Mouse (Mus musculus) embryonic facial prominence, embryonic 10.5 days (tissue): ENCODE results near the gene Thrb. TPM values are rescaled to one million over a fixed set of nuclear protein-coding genes. Genes with fewer than 3 reads are reported as not detected.
A peak's percentile ranks its signal among the peaks of the same experiment; 100 is the strongest.

Experiments
- DNase-seq: peaks from one replicate; pipeline ENCODE4 v3.0.0-alpha.2; 2017; ENCODE audit warnings: low spot score
- H3K27ac ChIP-seq: fragments of 300-500 bp; sonication (generic); replicated peaks from 2 replicates; pipeline ENCODE4 v1.5.1; 2016; ENCODE audit warnings: mild to moderate bottlenecking
- H3K27me3 ChIP-seq: fragments of 300-500 bp; sonication (generic); replicated peaks from 2 replicates; pipeline ENCODE4 v1.6.1; 2016; ENCODE audit warnings: low read depth, mild to moderate bottlenecking; ENCODE audit not compliant: poor library complexity, severe bottlenecking
- H3K36me3 ChIP-seq: fragments of 300-500 bp; sonication (generic); replicated peaks from 2 replicates; pipeline ENCODE4 v1.6.1; 2016; ENCODE audit warnings: mild to moderate bottlenecking, moderate library complexity
- H3K4me1 ChIP-seq: fragments of 300-500 bp; sonication (generic); 2 replicates; pipeline ENCODE4 v1.6.1; 2016
- H3K4me3 ChIP-seq: fragments of 300-500 bp; sonication (generic); 2 replicates; pipeline ENCODE4 v1.5.1; 2016; ENCODE audit warnings: mild to moderate bottlenecking, moderate library complexity
- H3K9me3 ChIP-seq: fragments of 300-500 bp; sonication (generic); 2 replicates; pipeline ENCODE4 v1.6.1; 2016; ENCODE audit warnings: mild to moderate bottlenecking
- WGBS: fragments of 180-500 bp; shearing (Covaris S2); methylation state at CpG from one replicate; pipeline ENCODE4 v1.1.7; 2016; 5-methylcytosine and 5-hydroxymethylcytosine counted together
- polyA plus RNA-seq: library from polyadenylated mRNA; unstranded; fragments of >200 nt; fragmentation: Nextera tagmentation; extraction: Ambion mirVana; gene quantifications from 2 replicates; pipeline ENCODE4 v1.2.1, GENCODE M21; 2016

Gene Thrb
- polyA plus RNA-seq, 1 experiment from 2014 or later, result 1.5 TPM

DNA sequence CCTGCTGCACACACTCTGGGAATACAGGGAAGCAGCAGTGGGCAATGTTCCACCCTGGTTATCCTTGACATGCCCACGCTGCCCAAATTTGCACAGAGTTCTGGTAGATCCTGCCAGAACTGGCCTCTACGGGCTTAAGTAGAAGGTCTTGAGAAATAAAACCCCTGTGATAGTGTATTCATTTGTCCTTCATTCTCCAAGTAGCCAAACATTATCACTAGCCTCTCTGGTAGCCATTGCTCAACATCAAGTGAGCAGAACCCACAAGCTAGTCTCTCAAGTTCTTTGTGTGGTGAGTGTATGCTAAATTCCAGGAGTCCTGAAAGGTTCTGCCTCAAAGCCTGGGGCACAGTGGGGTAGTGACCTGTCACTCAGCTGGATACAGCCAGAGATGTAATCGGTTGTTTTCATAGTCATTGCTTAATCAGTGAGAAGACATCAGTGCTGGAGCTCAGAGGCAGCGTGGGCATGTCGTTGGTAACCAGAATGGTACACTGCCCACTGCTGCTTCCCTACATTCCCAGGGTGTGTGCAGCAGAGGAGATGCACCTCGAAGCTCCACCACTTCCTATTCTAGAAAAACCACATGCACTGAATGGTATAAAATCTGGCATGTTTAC is 203.8 kb downstream of the Thrb start:
- H3K4me1 ChIP-seq, result no peaks in the 10 kb centered on the region
- WGBS, result 74% methylated on average over 6 of the region's 6 CpGs
- no peak overlapping the region for H3K27ac ChIP-seq
- H3K9me3 ChIP-seq, result no peaks in the 10 kb centered on the region
- no peak overlapping the region for H3K4me3 ChIP-seq
- H3K27me3 ChIP-seq, result no peaks in the 10 kb centered on the region
- no peaks in the 10 kb centered on the region for H3K36me3 ChIP-seq
- DNase-seq, result no peak

DNA sequence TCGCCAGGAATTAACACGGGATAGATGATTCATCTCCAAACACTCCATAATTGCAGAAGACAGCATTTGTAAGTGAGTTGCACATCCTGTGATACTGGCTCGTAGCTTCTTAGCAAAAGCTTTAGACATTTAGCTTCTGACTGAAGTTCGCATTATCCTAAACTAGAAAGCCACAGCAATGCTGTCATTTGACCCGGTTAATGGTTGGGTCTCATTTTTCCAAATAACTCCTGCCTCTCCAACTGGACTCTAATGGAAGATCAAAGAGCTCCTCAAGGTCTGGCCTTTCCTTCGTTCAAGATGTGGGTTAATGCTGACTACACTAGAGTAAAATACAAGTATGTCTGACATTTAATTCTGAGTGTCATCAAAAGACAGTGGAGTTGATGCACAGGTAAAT is 208.3 kb downstream of the Thrb start:
- no peak overlapping the region for H3K4me3 ChIP-seq
- H3K27me3 ChIP-seq, result no peaks in the 10 kb centered on the region
- no peak overlapping the region for H3K27ac ChIP-seq
- no peaks in the 10 kb centered on the region for H3K4me1 ChIP-seq
- no peaks in the 10 kb centered on the region for H3K36me3 ChIP-seq
- no peak for DNase-seq
- WGBS, result 75% methylated on average over 6 of the region's 6 CpGs
- no peaks in the 10 kb centered on the region for H3K9me3 ChIP-seq

DNA sequence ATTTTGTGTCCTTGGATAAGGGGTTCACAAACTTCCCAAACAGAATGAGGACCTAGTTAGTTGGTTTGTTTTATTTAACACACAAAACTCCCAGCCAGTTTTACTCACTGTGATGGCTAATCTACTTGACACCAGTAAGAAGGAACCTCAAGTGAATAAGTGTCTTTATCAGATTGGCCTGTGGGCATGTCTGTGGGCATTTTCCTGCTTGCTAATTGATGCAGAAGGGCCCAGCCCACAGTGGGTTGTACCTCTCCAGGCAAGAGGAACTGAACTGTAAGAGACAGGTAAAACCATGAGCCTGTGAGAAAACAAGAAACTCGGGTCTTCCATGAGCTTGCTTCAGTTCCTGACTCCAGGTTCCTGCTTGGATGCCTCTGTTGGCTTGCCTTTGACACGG is 215.9 kb downstream of the Thrb start:
- no peak for DNase-seq
- Histone ChIP-seq H3K27me3 (no peaks in the 10 kb centered on the region), H3K27ac (no peak overlapping the region), H3K36me3 (no peaks in the 10 kb centered on the region), H3K4me1 (no peaks in the 10 kb centered on the region), H3K4me3 (no peak overlapping the region), H3K9me3 (no peaks in the 10 kb centered on the region)
- 66% methylated on average over 2 of the region's 2 CpGs for WGBS

DNA sequence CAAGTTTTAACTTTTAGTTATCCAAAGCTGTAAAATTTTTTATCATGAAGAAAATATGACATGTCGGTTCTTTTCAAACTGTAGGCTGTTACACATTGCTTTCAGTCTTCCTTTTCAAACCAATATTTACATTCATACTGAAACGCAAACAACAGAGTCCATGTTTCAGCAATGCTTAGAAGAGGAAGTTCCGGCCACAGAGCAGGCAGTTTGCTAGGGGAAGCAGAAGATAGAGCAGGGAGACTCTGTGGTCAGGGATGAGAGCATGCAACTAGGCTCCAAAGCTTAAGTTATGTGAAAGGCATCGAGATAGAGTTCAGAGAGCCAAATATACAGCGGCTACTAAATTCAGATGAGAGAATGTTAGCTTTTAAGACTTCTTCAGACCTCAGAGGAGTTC is 219.4 kb downstream of the Thrb start:
- Histone ChIP-seq H3K4me1 (no peaks in the 10 kb centered on the region), H3K36me3 (no peaks in the 10 kb centered on the region), H3K27me3 (no peaks in the 10 kb centered on the region), H3K9me3 (no peaks in the 10 kb centered on the region), H3K4me3 (no peak overlapping the region), H3K27ac (no peak overlapping the region)
- WGBS, result 90% methylated on average over 5 of the region's 5 CpGs
- no peak for DNase-seq

DNA sequence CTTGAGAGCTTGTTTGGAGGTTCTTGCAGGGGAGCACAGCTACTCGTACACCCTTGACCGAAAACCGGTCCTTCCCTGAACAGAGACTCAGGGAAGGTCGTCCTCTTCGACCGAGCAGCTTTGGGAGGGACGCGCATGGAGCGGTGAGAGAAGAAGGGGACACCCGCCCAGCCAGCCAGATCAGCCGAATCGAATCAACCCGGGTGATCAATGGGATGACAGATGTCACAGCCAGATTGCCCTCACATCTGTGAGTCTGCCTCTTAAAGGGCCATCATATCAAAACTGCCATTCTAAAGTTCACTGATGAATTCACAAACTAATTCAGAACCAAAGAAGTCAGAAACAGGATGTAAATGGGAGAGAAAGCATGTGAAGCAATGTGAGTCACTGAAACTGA is 224.8 kb downstream of the Thrb start:
- no peaks in the 10 kb centered on the region for H3K27me3 ChIP-seq
- H3K9me3 ChIP-seq, result no peaks in the 10 kb centered on the region
- no peak overlapping the region for H3K4me3 ChIP-seq
- no peaks in the 10 kb centered on the region for H3K36me3 ChIP-seq
- WGBS, result 86% methylated on average over 13 of the region's 13 CpGs
- no peaks in the 10 kb centered on the region for H3K4me1 ChIP-seq
- DNase-seq, result no peak
- H3K27ac ChIP-seq, result no peak overlapping the region

DNA sequence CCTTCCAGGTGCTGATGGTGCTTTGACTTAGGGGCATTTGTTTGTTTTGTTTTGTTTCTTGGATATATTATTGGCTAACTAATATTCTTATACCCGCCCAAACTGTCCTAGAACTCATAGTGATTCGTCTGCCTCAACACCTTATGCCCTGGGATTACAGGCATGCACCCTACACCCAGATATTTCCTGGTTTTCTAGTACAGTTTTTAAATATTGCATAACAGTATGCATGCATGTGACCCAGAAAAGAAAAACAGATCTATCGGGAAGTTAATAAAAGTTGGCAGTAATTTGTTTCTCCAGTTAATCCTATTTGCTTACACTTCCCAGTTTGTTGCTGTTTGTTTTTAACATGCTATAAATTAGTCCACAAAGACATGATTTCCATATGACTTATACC is 225.3 kb downstream of the Thrb start:
- no peaks in the 10 kb centered on the region for H3K36me3 ChIP-seq

DNA sequence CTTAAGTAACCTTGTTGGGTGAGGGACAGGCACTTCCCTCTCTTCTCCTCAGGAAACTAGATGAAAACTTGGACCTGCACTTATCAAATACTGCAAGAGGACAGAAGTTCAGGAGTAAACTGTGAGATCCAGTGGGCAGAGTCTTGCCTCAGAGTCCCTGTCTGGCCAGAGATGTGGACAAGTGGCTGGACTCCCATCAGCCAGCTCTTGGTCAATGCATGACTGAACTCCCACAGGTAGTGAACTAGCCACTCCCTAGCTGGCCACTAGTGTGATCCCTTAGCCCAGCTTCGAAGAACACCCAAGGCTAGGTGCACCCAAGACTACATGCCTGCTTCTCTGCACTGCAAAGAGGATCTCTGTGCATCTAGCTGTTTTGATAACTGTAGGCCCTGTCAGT is 234.7 kb downstream of the Thrb start:
- no peaks in the 10 kb centered on the region for H3K36me3 ChIP-seq
- 85% methylated on average over 1 of the region's 1 CpGs for WGBS
- no peaks in the 10 kb centered on the region for H3K9me3 ChIP-seq
- DNase-seq, result no peak
- no peak overlapping the region for H3K27ac ChIP-seq
- H3K27me3 ChIP-seq, result no peaks in the 10 kb centered on the region
- no peak overlapping the region for H3K4me3 ChIP-seq
- no peaks in the 10 kb centered on the region for H3K4me1 ChIP-seq

More for the DNA sequence above, 225.3 kb downstream of the Thrb start:
- DNase-seq, result no peak
- Histone ChIP-seq H3K4me1 (no peaks in the 10 kb centered on the region), H3K4me3 (no peak overlapping the region), H3K27me3 (no peaks in the 10 kb centered on the region), H3K27ac (no peak overlapping the region), H3K9me3 (no peaks in the 10 kb centered on the region)
- 89% methylated on average over 3 of the region's 3 CpGs for WGBS

DNA sequence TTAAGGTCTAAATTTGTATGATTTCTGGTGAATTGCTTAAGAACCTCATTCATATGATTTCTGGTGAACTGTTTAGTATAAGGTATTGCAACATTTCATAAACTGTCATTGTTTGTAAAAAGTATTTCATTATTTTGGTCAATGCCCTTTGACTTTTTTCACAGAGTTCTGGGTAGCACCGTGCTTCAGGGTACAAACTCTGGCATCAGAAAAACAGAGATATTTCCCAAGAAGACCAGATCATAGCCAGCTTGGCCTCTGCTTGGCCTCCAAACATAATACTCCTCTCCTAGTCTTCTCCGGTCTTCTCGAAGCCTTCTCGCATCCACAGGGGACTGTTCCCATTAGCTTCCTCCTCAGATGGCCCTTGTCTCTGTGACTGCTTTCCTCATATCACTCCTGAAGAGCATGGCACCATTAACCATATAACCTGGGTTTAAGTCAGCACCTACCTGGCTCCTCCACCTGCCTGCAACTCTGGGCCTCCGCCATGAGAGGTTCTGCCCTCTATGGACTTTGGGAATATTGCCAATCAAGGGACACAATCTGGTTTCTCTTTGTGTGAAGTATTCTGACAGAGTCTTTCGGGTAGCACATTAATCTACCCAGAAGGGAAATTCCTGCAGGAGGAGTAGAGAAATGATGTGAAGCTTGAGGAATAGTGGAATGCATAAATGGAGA is 239.8 kb downstream of the Thrb start:
- Histone ChIP-seq H3K4me3 (no peak overlapping the region), H3K9me3 (no peaks in the 10 kb centered on the region), H3K27me3 (no peaks in the 10 kb centered on the region), H3K27ac (no peak overlapping the region), H3K36me3 (no peaks in the 10 kb centered on the region), H3K4me1 (no peaks in the 10 kb centered on the region)
- DNase-seq, result no peak
- WGBS, result 91% methylated on average over 6 of the region's 6 CpGs

DNA sequence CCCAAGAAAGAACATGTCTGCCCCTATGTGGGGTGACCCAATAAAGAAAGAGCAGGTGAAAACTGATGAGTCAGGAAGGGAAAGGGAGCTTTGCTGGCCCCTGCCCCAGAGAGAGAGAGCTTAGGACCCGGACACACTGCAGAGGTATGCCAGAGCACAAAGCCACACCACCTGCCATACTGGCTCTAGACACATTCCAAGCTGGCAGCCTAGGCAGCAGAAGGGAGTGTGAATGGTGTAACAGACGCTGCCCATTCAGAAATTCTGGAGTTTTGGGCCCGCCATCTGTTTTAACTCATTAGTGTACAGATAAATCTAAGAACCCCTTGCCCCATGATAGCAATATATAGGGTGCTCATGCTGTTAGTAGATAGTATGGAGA is 240.3 kb downstream of the Thrb start:
- H3K4me3 ChIP-seq, result no peak overlapping the region
- no peaks in the 10 kb centered on the region for H3K9me3 ChIP-seq
- H3K27me3 ChIP-seq, result no peaks in the 10 kb centered on the region
- 77% methylated on average over 3 of the region's 3 CpGs for whole genome bisulfite sequencing
- no peak overlapping the region for H3K27ac ChIP-seq
- no peaks in the 10 kb centered on the region for H3K4me1 ChIP-seq
- H3K36me3 ChIP-seq, result no peaks in the 10 kb centered on the region
- DNase-seq, result no peak

DNA sequence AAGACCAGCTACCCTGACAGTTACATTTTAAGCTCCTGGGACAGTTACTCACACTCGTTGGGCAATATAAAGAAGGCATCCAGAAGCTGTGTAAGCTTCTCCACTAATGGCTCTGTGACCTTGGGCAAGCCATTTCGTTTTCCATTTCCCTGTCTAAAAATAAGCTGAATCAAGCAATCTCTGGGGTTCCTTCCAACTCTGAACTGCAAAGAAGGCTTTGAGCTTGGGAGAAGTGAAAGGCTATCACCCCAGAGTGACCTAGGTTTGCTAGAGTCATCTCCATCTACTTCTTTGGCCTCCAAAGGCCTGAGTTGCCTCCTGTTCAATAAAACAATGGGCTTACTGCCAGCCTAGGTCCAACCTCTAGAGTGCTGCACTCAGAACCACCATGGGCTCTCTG is 242.4 kb downstream of the Thrb start:
- no peak for DNase-seq
- Histone ChIP-seq H3K9me3 (no peaks in the 10 kb centered on the region), H3K4me3 (no peak overlapping the region), H3K36me3 (no peaks in the 10 kb centered on the region), H3K27me3 (no peaks in the 10 kb centered on the region), H3K27ac (no peak overlapping the region), H3K4me1 (no peaks in the 10 kb centered on the region)
- 80% methylated on average over 2 of the region's 2 CpGs for WGBS

DNA sequence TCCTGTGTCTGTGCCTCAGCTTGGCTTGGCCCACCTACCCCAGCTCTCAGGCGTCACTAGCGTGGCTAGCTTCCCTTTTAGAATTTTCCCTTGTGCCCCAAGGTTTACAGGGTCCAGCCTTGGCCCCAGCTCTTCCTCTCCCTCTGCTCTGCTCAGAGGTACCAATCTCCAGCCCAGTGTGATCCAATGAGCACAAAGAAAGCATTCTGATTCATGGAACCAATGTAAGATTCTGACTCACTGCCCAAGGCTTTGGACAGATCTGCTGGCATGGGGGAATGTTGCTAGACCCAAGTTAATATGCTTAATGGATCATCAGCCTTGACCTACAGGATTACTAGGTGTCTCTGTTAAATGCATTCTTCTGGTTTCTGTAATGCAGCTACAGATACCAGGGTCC is 243.1 kb downstream of the Thrb start:
- no peaks in the 10 kb centered on the region for H3K27me3 ChIP-seq
- no peaks in the 10 kb centered on the region for H3K9me3 ChIP-seq
- H3K27ac ChIP-seq, result no peak overlapping the region
- DNase-seq, result no peak
- 62% methylated on average over 2 of the region's 2 CpGs for WGBS
- H3K4me1 ChIP-seq, result no peaks in the 10 kb centered on the region
- no peak overlapping the region for H3K4me3 ChIP-seq
- H3K36me3 ChIP-seq, result no peaks in the 10 kb centered on the region

DNA sequence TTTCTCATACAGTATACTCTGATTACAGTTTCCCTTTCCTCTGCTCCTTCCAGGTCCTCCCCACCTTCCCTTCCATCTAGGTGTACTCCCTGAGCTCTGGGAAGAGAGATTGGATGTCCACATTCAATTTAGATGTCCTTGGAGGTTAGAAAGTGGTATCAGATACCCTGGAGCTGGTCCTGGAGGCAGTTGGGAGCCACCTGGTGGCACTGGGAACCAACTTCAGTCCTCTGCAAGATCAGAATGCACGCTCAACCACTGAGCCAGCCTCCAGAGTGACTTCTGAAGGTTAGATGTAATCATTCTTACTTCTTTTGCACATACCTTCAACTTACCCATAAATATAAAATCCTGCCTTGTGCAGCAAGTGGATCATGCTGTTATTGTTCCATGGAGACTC is 244.5 kb downstream of the Thrb start:
- H3K9me3 ChIP-seq, result no peaks in the 10 kb centered on the region
- no peaks in the 10 kb centered on the region for H3K4me1 ChIP-seq
- no peaks in the 10 kb centered on the region for H3K36me3 ChIP-seq
- 62% methylated on average over 1 of the region's 1 CpGs for WGBS
- no peak overlapping the region for H3K27ac ChIP-seq
- H3K4me3 ChIP-seq, result no peak overlapping the region
- peak; percentile 19 for DNase-seq
- no peaks in the 10 kb centered on the region for H3K27me3 ChIP-seq

DNA sequence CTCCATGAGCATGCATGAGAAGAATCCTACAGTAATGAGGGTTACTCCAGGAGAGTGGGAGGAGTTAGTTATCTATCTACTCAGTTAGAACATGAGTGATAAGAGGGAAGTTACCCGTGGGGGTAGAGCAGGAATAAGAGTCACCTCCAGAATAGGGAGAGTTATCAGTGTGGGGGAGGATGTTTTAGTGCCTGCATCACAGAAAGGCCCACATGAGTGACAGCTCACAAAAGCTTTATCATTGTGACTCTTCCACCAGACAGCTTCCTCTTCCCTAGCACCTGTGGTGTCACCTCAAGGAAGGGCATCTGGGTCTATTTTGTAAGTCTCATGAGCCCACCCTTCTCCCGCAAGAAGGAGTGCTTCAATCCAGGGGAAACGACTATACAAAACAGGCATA is 245.6 kb downstream of the Thrb start:
- Histone ChIP-seq H3K4me1 (no peaks in the 10 kb centered on the region), H3K4me3 (no peak overlapping the region), H3K27ac (no peak overlapping the region), H3K36me3 (no peaks in the 10 kb centered on the region), H3K27me3 (no peaks in the 10 kb centered on the region), H3K9me3 (no peaks in the 10 kb centered on the region)
- no peak for DNase-seq
- 73% methylated on average over 3 of the region's 3 CpGs for WGBS
